Mouse (Mus musculus): Measurements from ENCODE around the gene Gm49630. TPM values are rescaled to one million over a fixed set of nuclear protein-coding genes. Genes with fewer than 3 reads are reported as not detected.
"Not testable (repeated sequence)": the region's sequence is repeated elsewhere in the genome, so short reads cannot be mapped to it uniquely, and the experiment has no call there.

The Gm49630 gene
- total and polyA plus RNA-seq, 3 experiments: not detected

DNA sequence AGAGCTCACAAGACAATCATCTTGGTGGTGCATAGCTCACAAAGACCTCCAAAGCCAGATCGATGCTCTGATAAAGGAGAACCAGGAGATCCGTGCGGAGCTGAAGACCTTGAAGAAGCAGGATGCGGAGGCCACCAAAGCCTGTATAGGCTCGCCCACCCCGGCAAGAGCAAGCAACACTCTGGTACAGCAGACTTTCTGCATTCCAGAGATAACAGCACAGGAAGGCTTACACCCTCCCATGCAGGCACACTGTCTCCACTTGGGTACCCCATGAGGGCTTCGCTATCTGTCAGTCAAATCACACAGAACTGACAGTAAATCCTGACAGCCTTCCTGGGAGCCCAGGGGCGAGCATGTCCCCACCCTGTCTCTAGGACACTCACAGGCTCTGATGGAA is 45.4 kb downstream of the Gm49630 start:
- H3K9ac ChIP-seq (ENCODE audit: insufficient read depth, low read depth); dilution Hi-C loops (cut with MboI; ENCODE audit: extremely low pct_ligation_motif_present, extremely low pct_unique_long_range_greater_than_20kb, low sequenced_read_pairs); H3K9me3 ChIP-seq (replicated peaks; ENCODE audit: low read length); H3K4me2 ChIP-seq (ENCODE audit: insufficient read depth, low read depth, poor library complexity, severe bottlenecking); H3K27ac ChIP-seq (ENCODE audit: insufficient read depth, low read depth); H3K4me3 ChIP-seq (replicated peaks in 1 of 3; ENCODE audit: low read depth in 2 of 3, low read length in 2 of 3, poor library complexity in 1 of 3); H3K79me2 ChIP-seq (replicated peaks; ENCODE audit: control insufficient read depth, extremely low read depth, insufficient read depth, poor library complexity, severe bottlenecking); H3K36me3 ChIP-seq (replicated peaks in 1 of 2; ENCODE audit: control insufficient read depth in 1 of 2, insufficient read depth in 1 of 2, low read length in 1 of 2); H3K27me3 ChIP-seq (replicated peaks); in situ Hi-C loops (cut with MboI; ENCODE audit: low pct_ligation_motif_present, low pct_unique_long_range_greater_than_20kb, low sequenced_read_pairs); DNase-seq (ENCODE audit: extremely low read depth); H3K4me1 ChIP-seq (ENCODE audit: control insufficient read depth in 1 of 2, insufficient read depth in 2 of 2): not testable (repeated sequence)

DNA sequence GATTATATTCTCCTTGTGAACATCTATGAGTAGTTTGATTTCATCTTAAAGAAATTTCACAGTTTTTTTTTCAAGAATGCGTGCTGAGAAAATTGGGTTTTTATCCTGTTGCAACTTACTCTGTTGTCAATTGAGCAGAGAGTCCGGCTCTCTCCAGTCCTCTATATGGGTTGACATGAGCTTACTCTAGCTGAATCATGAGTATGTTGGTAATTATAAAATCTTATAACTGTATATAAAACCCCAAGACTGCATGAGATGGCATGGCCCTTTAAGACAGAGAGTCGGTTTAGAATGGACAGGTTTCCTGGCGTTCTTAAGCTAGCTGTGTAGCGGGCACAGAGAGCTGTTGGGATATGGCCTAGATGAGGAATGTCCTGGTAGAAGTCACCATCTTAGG is 47.4 kb downstream of the Gm49630 start, which contains the start of gene Tcp10a:
Tcp10a (plus strand) TSS at position 301 of the 400 bp plus-strand sequence.
- H3K27ac ChIP-seq (ENCODE audit: insufficient read depth, low read depth); H3K79me2 ChIP-seq (replicated peaks; ENCODE audit: control insufficient read depth, extremely low read depth, insufficient read depth, poor library complexity, severe bottlenecking); in situ Hi-C loops (cut with MboI; ENCODE audit: low pct_ligation_motif_present, low pct_unique_long_range_greater_than_20kb, low sequenced_read_pairs); DNase-seq (ENCODE audit: extremely low read depth); H3K27me3 ChIP-seq (replicated peaks); H3K36me3 ChIP-seq (replicated peaks in 1 of 2; ENCODE audit: control insufficient read depth in 1 of 2, insufficient read depth in 1 of 2, low read length in 1 of 2); H3K4me2 ChIP-seq (ENCODE audit: insufficient read depth, low read depth, poor library complexity, severe bottlenecking); H3K9ac ChIP-seq (ENCODE audit: insufficient read depth, low read depth); dilution Hi-C loops (cut with MboI; ENCODE audit: extremely low pct_ligation_motif_present, extremely low pct_unique_long_range_greater_than_20kb, low sequenced_read_pairs); H3K4me3 ChIP-seq (replicated peaks in 1 of 3; ENCODE audit: low read depth in 2 of 3, low read length in 2 of 3, poor library complexity in 1 of 3); H3K9me3 ChIP-seq (replicated peaks; ENCODE audit: low read length): not testable (repeated sequence)
- peaks cover 2 to 14% of the 10 kb centered on the region in 2 experiments; a peak in 3 of 4 replicates for H3K4me1 ChIP-seq (ENCODE audit: control insufficient read depth in 1 of 2, insufficient read depth in 2 of 2)

DNA sequence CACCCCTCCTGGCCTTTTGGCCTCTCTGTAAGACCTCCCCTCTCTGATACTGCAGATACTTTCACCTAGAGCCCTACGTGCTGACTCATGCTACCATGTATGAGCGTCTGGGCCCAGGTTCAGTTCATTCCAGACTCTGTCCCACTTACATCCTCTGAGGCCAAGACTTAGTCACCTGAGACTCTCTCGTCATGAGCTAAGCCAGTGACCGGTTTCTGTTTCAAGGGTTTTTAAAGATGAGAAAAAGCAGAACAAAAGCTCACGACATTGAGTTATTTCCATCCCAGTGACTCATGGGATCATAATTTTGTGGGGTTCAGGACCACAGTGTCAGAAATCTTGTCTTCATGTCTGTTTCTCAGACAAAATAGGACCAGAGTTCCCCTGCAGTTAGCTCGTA is 52.0 kb downstream of the Gm49630 start:
- H3K4me3 ChIP-seq (replicated peaks in 1 of 3; ENCODE audit: low read depth in 2 of 3, low read length in 2 of 3, poor library complexity in 1 of 3); H3K9me3 ChIP-seq (replicated peaks; ENCODE audit: low read length); H3K79me2 ChIP-seq (replicated peaks; ENCODE audit: control insufficient read depth, extremely low read depth, insufficient read depth, poor library complexity, severe bottlenecking); H3K27me3 ChIP-seq (replicated peaks); dilution Hi-C loops (cut with MboI; ENCODE audit: extremely low pct_ligation_motif_present, extremely low pct_unique_long_range_greater_than_20kb, low sequenced_read_pairs); H3K9ac ChIP-seq (ENCODE audit: insufficient read depth, low read depth); H3K36me3 ChIP-seq (replicated peaks in 1 of 2; ENCODE audit: control insufficient read depth in 1 of 2, insufficient read depth in 1 of 2, low read length in 1 of 2); in situ Hi-C loops (cut with MboI; ENCODE audit: low pct_ligation_motif_present, low pct_unique_long_range_greater_than_20kb, low sequenced_read_pairs): not testable (repeated sequence)
- TF ChIP-seq IRF4 (IDR thresholded peaks at IDR 0.05; ENCODE audit: low read depth, low read length) (peak; percentile 68), ETS1 (conservative IDR thresholded peaks at IDR 0.05; ENCODE audit: low read depth, low read length) (peak; percentile 85), MEF2A (IDR thresholded peaks at IDR 0.05; ENCODE audit: borderline replicate concordance, low read depth, low read length) (peak; percentile 80), JUN (IDR thresholded peaks at IDR 0.05; ENCODE audit: insufficient read depth, low read depth, low read length) (peak; percentile 78), BHLHE40 (IDR thresholded peaks at IDR 0.05; ENCODE audit: low read depth, low read length) (peak; percentile 92), TCF12 (IDR thresholded peaks at IDR 0.05; ENCODE audit: low read depth, low read length) (peak; percentile 57; the same call in 1 of the 2 replicates), EP300 (IDR thresholded peaks at IDR 0.05; ENCODE audit: low read length) (peak; percentile 70), MAFK (IDR thresholded peaks at IDR 0.05; ENCODE audit: insufficient replicate concordance, low read length) (peak; percentile 50; the same call in 1 of the 2 replicates)
- Histone ChIP-seq H3K27ac (ENCODE audit: insufficient read depth, low read depth) (peak overlapping the region; percentile 36; the same call in 1 of the 2 replicates), H3K4me1 (ENCODE audit: control insufficient read depth in 1 of 2, insufficient read depth in 2 of 2) (peaks cover 9 to 22% of the 10 kb centered on the region in 2 experiments), H3K4me2 (ENCODE audit: insufficient read depth, low read depth, poor library complexity, severe bottlenecking) (peak overlapping the region; percentile 82)
- peak; percentile 72 for DNase-seq (ENCODE audit: extremely low read depth)
